Mouse (Mus musculus): ENCODE measurements at regions not wholly inside any gene's neighbourhood (a gene's known extent, or its start where the extent isn't known, plus 50 kb on each side); places are given as distances from the start of the nearest gene placed in this dataset.
A peak's percentile ranks its signal among the peaks of the same experiment; 100 is the strongest.

- Histone ChIP-seq H3K27me3 (ENCODE audit: low read depth, poor library complexity, severe bottlenecking) (no peaks in the 10 kb centered on the region), H3K4me1 (no peaks in the 10 kb centered on the region), H3K27ac (no peak overlapping the region), H3K9me3 (replicated peaks) (no peaks in the 10 kb centered on the region), H3K4me3 (no peak overlapping the region), H3K36me3 (no peaks in the 10 kb centered on the region)
- WGBS = 82% methylated on average over 9 of the region's 9 CpGs
- no peak for DNase-seq (ENCODE audit: low spot score)
Observed at GRCm38 (mm10) chr14:56313969-56314368, 50.9 kb upstream of the Atp12a start.

- Histone ChIP-seq H3K9me3 (replicated peaks) (no peaks in the 10 kb centered on the region), H3K4me1 (no peaks in the 10 kb centered on the region), H3K36me3 (no peaks in the 10 kb centered on the region), H3K27me3 (ENCODE audit: low read depth, poor library complexity, severe bottlenecking) (no peaks in the 10 kb centered on the region), H3K27ac (no peak overlapping the region), H3K4me3 (no peak overlapping the region)
- 37% methylated on average over 7 of the region's 7 CpGs for WGBS
- peak; percentile 50 for DNase-seq (ENCODE audit: low spot score)
Observed at GRCm38 (mm10) chr14:56314459-56314858, 50.4 kb upstream of the Atp12a start.
